In genomic region chr1:153252540-153253210, GRCm38 (mm10) we compare ENCODE assay signal across 21 mouse cellular contexts.
DNase-seq lines count a peak whose midpoint lies in the region; ATAC-seq and TF ChIP-seq lines count a peak whose summit lies in the region.
"Had no signal": no experiment of that assay in that cellular context is flagged by ENCODE, and none has a peak within 500 bp of the region (broad histone marks: within the 10 kb centered on the region; RNA-seq: fewer than 3 reads in every experiment).

No protein-coding gene starts in this region.

- no peak overlapping the region for H3K9ac ChIP-seq in lung, embryonic 15.5 days
- no peak overlapping the region for H3K9ac ChIP-seq in lung, postnatal 0 days (replicated peaks; ENCODE audit: low read depth)
- H3K9ac ChIP-seq in midbrain, postnatal 0 days (replicated peaks; ENCODE audit: low read length, poor library complexity, severe bottlenecking) = no peak overlapping the region
- H3K9ac ChIP-seq: forebrain, postnatal 0 days; heart, embryonic 12.5 days; hindbrain, embryonic 13.5 days; limb, embryonic 13.5 days; liver, embryonic 14.5 days had no signal

- peaks cover 12% of the 10 kb centered on the region for H3K4me1 ChIP-seq in lung, embryonic 15.5 days
- H3K4me1 ChIP-seq in lung, postnatal 0 days (ENCODE audit: insufficient read depth, low read depth, low read length) = no peaks in the 10 kb centered on the region
- H3K4me1 ChIP-seq in midbrain, postnatal 0 days (ENCODE audit: insufficient read depth, low read length) = no peaks in the 10 kb centered on the region
- H3K4me1 ChIP-seq: heart, embryonic 12.5 days; hindbrain, embryonic 13.5 days; limb, embryonic 13.5 days; megakaryocyte, embryonic 14.5 days had no signal

- DNase-seq in gastrocnemius, adult 18-20 months (ENCODE audit: low spot score) = peak; percentile 61
- no peak for DNase-seq in gastrocnemius, adult 8-10 months (ENCODE audit: low spot score in 2 of 2)
- DNase-seq in lung, postnatal 0 days (ENCODE audit: low spot score) = no peak
- no peak for DNase-seq in midbrain, postnatal 0 days (ENCODE audit: low spot score)
- no peak for DNase-seq in liver
- DNase-seq: adrenal gland, adult 2 months; embryo, embryonic 11 days; forebrain, postnatal 0 days; heart, adult 11 months; heart, postnatal 14 days; lung, postnatal 14 days; right cerebral cortex, postnatal 25 days; thymus, postnatal 14 days had no signal

- no peak for TF ChIP-seq EP300 in lung, postnatal 0 days (IDR thresholded peaks at IDR 0.05)

- no peak overlapping the region for H3K4me2 ChIP-seq in lung, embryonic 15.5 days
- H3K4me2 ChIP-seq in lung, postnatal 0 days (replicated peaks; ENCODE audit: low read depth, low read length) = no peak overlapping the region
- H3K4me2 ChIP-seq in midbrain, postnatal 0 days (ENCODE audit: low read depth, low read length, poor library complexity, severe bottlenecking) = no peak overlapping the region
- H3K4me2 ChIP-seq: heart, embryonic 12.5 days; hindbrain, embryonic 13.5 days; limb, embryonic 13.5 days had no signal

- H3K4me3 ChIP-seq in lung, embryonic 15.5 days = no peak overlapping the region
- no peak overlapping the region for H3K4me3 ChIP-seq in lung, postnatal 0 days (ENCODE audit: low read depth, low read length)
- H3K4me3 ChIP-seq in midbrain, postnatal 0 days (ENCODE audit: low read depth, low read length) = no peak overlapping the region
- H3K4me3 ChIP-seq: heart, embryonic 12.5 days; hindbrain, embryonic 13.5 days; limb, embryonic 13.5 days; megakaryocyte, embryonic 14.5 days had no signal

- 65% methylated on average over 4 of the region's 4 CpGs for WGBS in lung, embryonic 15.5 days
- WGBS in lung, postnatal 0 days = 59% methylated on average over 4 of the region's 4 CpGs
- WGBS in midbrain, postnatal 0 days = 85% methylated on average over 4 of the region's 4 CpGs

- peaks cover 56% of the 10 kb centered on the region for H3K36me3 ChIP-seq in lung, embryonic 15.5 days
- H3K36me3 ChIP-seq in lung, postnatal 0 days (ENCODE audit: insufficient read depth, low read length) = peaks cover 22% of the 10 kb centered on the region; the same call in 1 of the 2 replicates
- H3K36me3 ChIP-seq in midbrain, postnatal 0 days (ENCODE audit: insufficient read depth, low read length) = peaks cover 14% of the 10 kb centered on the region

- H3K27ac ChIP-seq in lung, embryonic 15.5 days = peak overlapping the region; percentile 9; the same call in 1 of the 2 replicates
- no peak overlapping the region for H3K27ac ChIP-seq in lung, postnatal 0 days (ENCODE audit: low read length)
- no peak overlapping the region for H3K27ac ChIP-seq in midbrain, postnatal 0 days (ENCODE audit: low read depth, low read length)
- H3K27ac ChIP-seq: hindbrain, embryonic 13.5 days; limb, embryonic 13.5 days; liver, embryonic 14.5 days had no signal

- ATAC-seq in lung, embryonic 15.5 days (ENCODE audit: borderline replicate concordance, extremely low read depth, low FRiP score, low TSS enrichment) = no peak
- ATAC-seq in lung, postnatal 0 days = no peak
- 0 out of 2 replicates have a peak, but pooled peaks have one; percentile 34 for ATAC-seq in megakaryocyte progenitor cell, adult 5-6 weeks (replicated peaks; ENCODE audit: poor library complexity)
- ATAC-seq in midbrain, postnatal 0 days (ENCODE audit: low FRiP score) = no peak
- ATAC-seq: forebrain, postnatal 0 days; midbrain, embryonic 16.5 days had no signal

- no peaks in the 10 kb centered on the region for H3K27me3 ChIP-seq in lung, embryonic 15.5 days
- H3K27me3 ChIP-seq in lung, postnatal 0 days (replicated peaks; ENCODE audit: insufficient read depth, low read length) = no peaks in the 10 kb centered on the region
- H3K27me3 ChIP-seq in midbrain, postnatal 0 days (ENCODE audit: insufficient read depth, low read length) = no peaks in the 10 kb centered on the region
- H3K27me3 ChIP-seq: heart, embryonic 12.5 days; hindbrain, embryonic 13.5 days; limb, embryonic 13.5 days; megakaryocyte, embryonic 14.5 days had no signal

- no peak for TF ChIP-seq CTCF in lung, postnatal 0 days (IDR thresholded peaks at IDR 0.05)
- no peak for TF ChIP-seq CTCF in midbrain, postnatal 0 days (IDR thresholded peaks at IDR 0.05)

- no peaks in the 10 kb centered on the region for H3K9me3 ChIP-seq in lung, embryonic 15.5 days
- no peaks in the 10 kb centered on the region for H3K9me3 ChIP-seq in lung, postnatal 0 days (ENCODE audit: low read length)
- no peaks in the 10 kb centered on the region; the same call in 1 of the 2 replicates for H3K9me3 ChIP-seq in midbrain, postnatal 0 days (ENCODE audit: low read length)
- H3K9me3 ChIP-seq: megakaryocyte, embryonic 14.5 days had no signal
